Mouse (Mus musculus) E14TG2a.4 (cell line): ENCODE measurements around the gene Cyp24a1.

Experiments
- H3K27me3 ChIP-seq: 2 replicates; pipeline ENCODE4 v1.6.1; 2014; ENCODE audit warnings: low read length, control low read depth; ENCODE audit not compliant: insufficient read depth
- H3K36me3 ChIP-seq: 2 replicates; pipeline ENCODE4 v1.6.1; 2014; ENCODE audit warnings: low read length, control low read depth; ENCODE audit not compliant: insufficient read depth
- H3K4me1 ChIP-seq: replicated peaks from 2 replicates; pipeline ENCODE4 v1.6.1; 2014; ENCODE audit warnings: low read depth, low read length, control low read depth
- H3K4me3 ChIP-seq: replicated peaks from 2 replicates; pipeline ENCODE4 v1.5.1; 2014; ENCODE audit warnings: mild to moderate bottlenecking, low read length
- H3K9me3 ChIP-seq: 2 replicates; pipeline ENCODE4 v1.6.1; 2014; ENCODE audit warnings: low read length, control low read depth
- CTCF ChIP-seq: conservative IDR thresholded peaks from 2 replicates; pipeline ENCODE4 v1.5.1; 2014; ENCODE audit warnings: low read length
- NANOG ChIP-seq: IDR thresholded peaks from 2 replicates; pipeline ENCODE4 v1.6.1; 2014; ENCODE audit warnings: borderline replicate concordance, low read length, mixed read lengths
- POU5F1 ChIP-seq: IDR thresholded peaks from 2 replicates; pipeline ENCODE4 v1.6.1; 2014; ENCODE audit warnings: low read length, borderline replicate concordance

Cyp24a1 gene

DNA sequence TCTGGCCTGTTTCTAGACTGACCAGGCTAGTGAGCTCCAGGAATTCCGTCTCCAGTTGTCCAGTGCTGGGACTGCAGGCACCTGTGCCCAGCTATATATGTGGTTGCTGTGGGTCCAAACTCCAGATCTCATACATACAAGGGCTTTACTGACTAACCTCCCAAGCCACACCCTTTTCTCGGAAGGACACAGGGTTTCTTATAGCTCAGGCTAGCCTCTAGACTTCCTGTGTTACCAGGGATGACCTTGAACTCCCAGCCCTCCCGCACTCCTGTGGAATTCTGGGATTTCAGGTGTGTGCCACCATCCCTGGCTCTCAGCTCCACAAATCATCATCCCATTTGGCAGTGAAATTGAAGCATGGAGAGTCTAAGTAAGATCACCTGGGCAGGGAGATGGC lies 33.3 kb upstream of the Cyp24a1 start:
- Histone ChIP-seq H3K9me3 (no peaks in the 10 kb centered on the region), H3K36me3 (no peaks in the 10 kb centered on the region), H3K4me3 (peak overlapping the region; percentile 60), H3K27me3 (no peaks in the 10 kb centered on the region), H3K4me1 (peaks cover 87% of the 10 kb centered on the region)
- no peak for TF ChIP-seq CTCF
- no peak for TF ChIP-seq POU5F1
- TF ChIP-seq NANOG: no peak

DNA sequence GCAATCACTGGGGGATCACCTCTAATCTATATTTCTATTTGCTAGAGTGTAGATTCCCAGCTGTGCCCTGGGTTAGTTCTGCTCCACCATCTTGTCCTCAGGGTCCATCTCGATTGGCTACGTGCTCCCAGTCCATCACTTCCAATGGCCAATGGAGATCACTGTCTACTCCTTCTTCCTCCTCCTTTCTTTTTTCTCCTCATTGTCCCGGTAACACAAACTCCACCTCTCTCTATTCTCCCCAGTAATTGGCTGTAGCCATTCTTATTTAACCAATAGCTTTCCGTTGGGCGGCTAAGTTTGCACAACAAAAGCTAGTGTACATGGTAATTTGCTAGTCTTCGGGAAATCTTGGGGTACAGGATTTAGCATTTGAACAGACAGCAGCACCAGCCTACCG lies 32.8 kb upstream of the Cyp24a1 start:
- Histone ChIP-seq H3K27me3 (no peaks in the 10 kb centered on the region), H3K36me3 (no peaks in the 10 kb centered on the region), H3K9me3 (no peaks in the 10 kb centered on the region), H3K4me1 (peaks cover 87% of the 10 kb centered on the region), H3K4me3 (peak overlapping the region; percentile 74)
- TF ChIP-seq NANOG (no peak), CTCF (no peak), POU5F1 (no peak)

DNA sequence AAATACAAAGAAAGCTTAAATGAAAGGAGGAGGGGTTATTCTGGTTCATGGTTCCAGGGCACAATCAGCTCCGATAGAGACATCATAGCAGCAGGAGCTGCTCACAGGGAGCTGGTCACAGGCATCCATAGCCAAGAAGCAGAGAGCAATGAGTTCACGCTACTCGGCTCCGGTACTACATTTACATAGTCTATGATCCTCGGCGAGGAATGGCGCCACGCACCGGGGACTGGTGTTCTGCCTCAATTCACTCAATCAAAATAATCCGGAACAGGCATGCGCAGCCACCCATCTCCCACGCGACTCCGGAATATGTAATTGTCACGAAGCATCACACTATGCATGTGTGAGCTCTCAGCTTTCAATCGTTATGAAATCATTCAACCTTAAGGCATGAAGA lies 31.1 kb upstream of the Cyp24a1 start:
- Histone ChIP-seq H3K27me3 (no peaks in the 10 kb centered on the region), H3K9me3 (no peaks in the 10 kb centered on the region), H3K4me1 (peaks cover 77% of the 10 kb centered on the region), H3K4me3 (peak overlapping the region; percentile 74), H3K36me3 (no peaks in the 10 kb centered on the region)
- TF ChIP-seq POU5F1 (no peak), NANOG (no peak), CTCF (no peak)

DNA sequence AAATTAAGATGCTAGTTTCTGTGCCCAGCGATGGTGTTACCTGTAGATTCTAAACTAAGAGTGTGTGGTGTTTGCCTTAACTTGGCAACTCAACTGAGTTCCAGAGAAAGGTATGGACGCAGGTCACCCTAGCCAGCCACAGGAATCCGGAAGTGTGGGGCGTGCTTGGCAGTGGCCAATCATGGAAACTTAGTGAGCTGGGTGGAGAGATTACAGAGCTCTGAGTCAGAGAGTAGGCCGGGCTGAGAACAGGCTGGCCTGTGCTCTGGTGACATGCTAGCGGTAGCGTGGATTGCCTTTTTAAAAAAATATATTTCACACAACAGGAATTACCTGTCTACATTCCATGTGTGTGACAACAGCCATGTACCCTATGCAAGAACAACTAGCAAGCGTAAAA lies 29.6 kb upstream of the Cyp24a1 start:
- Histone ChIP-seq H3K27me3 (no peaks in the 10 kb centered on the region), H3K9me3 (no peaks in the 10 kb centered on the region), H3K36me3 (no peaks in the 10 kb centered on the region), H3K4me3 (peak overlapping the region; percentile 74), H3K4me1 (peaks cover 61% of the 10 kb centered on the region)
- no peak for TF ChIP-seq CTCF
- no peak for TF ChIP-seq NANOG
- no peak for TF ChIP-seq POU5F1

DNA sequence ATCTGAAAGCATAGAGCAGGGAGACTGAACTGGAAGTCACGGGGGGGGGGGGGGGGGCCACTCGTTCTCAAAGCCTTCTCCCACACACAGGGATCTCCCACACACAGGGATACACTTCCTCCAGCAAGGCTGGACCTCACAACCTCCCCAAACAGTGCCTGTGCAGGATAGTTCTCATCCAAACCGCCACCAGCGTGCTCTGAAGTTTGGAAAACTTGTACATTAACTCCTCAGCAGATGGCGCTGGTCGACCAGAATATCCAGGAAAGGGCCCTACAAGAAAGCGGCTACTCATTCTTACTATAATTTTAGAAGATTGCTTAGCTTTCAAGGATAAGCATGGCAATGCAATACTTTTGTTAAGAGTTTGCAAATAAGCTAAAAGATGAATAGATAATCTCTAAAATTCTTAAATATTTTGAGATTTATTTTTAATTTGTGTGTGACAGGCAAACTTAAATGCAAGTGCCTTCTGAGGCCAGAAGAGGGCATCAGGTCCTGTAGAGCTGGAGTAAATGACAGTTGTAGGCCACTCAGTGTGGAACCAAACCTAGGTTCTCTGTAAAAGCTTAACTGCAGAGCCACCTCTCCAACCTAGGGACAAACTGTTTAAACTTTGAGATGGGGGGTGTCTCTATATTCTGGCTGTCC lies 23.5 kb upstream of the Cyp24a1 start:
- peaks cover 38% of the 10 kb centered on the region for H3K4me1 ChIP-seq
- peaks cover 42% of the 10 kb centered on the region for H3K36me3 ChIP-seq
- H3K4me3 ChIP-seq: no peak overlapping the region
- no peaks in the 10 kb centered on the region for H3K9me3 ChIP-seq
- H3K27me3 ChIP-seq: no peaks in the 10 kb centered on the region
- TF ChIP-seq CTCF (peak; percentile 61), NANOG (no peak)

DNA sequence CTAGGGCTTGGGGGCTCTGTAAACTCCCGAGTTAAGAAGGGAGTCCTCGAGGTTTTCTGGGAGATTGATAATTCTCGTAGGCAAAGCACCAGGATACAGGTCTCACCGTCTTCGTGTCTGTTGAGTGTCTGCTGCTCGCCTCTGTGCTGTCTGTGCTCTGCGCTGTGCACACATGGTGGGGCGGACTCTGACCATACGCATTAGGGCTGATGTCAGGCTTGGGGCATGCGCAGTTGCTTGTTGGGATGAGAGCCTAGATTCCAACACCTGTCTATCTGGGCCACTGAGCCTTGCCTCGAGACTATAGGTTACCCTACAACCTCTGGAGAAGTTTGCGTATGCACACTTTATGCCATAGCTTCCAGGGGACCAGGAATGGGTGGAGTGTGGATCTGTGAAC lies 16.8 kb upstream of the Cyp24a1 start:
- H3K4me3 ChIP-seq: peak overlapping the region; percentile 98; the same call in 1 of the 2 replicates
- no peak for TF ChIP-seq CTCF
- TF ChIP-seq POU5F1: no peak
- H3K4me1 ChIP-seq: peaks cover 64% of the 10 kb centered on the region
- H3K27me3 ChIP-seq: no peaks in the 10 kb centered on the region
- peaks cover 49% of the 10 kb centered on the region for H3K36me3 ChIP-seq
- no peaks in the 10 kb centered on the region for H3K9me3 ChIP-seq

DNA sequence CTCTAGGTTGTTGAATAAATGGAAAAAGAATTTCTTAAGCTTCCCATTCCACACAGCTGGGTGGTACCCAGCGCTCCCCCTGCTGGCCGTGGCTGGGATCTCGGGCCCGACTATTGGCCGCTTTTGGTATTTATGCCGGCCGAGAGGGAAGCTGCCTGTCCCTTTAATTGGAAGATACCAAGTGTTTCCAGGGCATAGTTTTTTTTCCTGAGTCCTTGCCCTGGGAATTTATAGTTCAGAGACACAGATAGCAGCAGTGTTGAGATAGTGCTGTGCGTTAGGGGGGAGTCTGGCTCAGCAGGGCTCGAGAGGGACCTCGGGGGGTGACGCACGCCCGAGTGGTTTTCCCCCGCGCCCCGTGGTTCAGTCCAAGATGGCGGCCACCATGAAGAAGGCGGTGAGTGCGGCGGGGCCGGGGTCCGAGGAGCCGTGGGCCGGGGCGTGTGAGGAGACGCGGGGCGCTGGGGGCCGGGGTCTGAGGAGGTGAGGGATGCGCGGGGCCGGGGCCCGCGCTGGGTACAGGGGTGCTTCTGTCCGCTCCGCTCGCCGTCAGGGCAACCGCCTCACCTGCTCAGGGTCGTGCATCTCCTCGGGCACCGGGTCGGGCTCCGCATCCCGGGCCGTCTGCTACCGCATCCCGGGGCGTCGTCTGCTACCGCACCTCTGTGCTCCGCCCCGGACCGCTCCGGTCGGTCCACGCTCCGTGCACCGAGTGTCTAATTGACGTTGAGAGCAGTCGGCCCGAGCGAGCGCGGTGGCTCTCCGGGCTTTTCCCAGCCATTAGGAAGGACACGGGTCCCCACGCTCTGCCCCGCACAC lies 14.3 kb upstream of the Cyp24a1 start:
- Histone ChIP-seq H3K36me3 (peaks cover 26% of the 10 kb centered on the region), H3K9me3 (no peaks in the 10 kb centered on the region), H3K4me3 (peak overlapping the region; percentile 98), H3K27me3 (peaks cover 6% of the 10 kb centered on the region), H3K4me1 (peaks cover 49% of the 10 kb centered on the region)
- TF ChIP-seq CTCF: peak; percentile 98
- no peak for TF ChIP-seq POU5F1
- TF ChIP-seq NANOG: no peak

DNA sequence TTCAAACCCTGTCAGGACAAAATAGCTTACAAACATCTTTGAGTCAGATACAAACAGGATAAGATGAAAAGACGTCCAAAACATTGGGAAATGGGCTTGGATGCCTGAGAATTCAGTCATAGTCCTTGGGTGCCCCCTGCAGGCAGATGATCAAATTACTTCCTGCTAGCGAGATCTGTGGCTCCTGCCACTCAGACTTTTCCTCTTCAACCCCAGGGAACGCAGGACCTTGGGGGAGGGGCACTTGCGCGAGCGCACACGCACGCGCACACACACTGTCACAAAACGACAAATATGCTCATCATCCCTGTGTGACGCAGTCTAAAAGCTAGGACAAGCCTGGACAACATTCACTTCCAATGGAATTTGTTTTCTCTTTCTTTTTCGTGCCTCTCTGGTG lies 11.9 kb upstream of the Cyp24a1 start:
- Histone ChIP-seq H3K9me3 (no peaks in the 10 kb centered on the region), H3K4me1 (peaks cover 35% of the 10 kb centered on the region), H3K4me3 (0 out of 2 replicates have a peak overlapping the region, but pooled peaks have one; percentile 21), H3K36me3 (peaks cover 2% of the 10 kb centered on the region; the same call in 1 of the 2 replicates), H3K27me3 (peaks cover 24% of the 10 kb centered on the region)
- TF ChIP-seq POU5F1: no peak
- TF ChIP-seq NANOG: no peak
- TF ChIP-seq CTCF: peak; percentile 81
